Comparison of ENCODE assay signal across 23 mouse cellular contexts in the genomic region with DNA sequence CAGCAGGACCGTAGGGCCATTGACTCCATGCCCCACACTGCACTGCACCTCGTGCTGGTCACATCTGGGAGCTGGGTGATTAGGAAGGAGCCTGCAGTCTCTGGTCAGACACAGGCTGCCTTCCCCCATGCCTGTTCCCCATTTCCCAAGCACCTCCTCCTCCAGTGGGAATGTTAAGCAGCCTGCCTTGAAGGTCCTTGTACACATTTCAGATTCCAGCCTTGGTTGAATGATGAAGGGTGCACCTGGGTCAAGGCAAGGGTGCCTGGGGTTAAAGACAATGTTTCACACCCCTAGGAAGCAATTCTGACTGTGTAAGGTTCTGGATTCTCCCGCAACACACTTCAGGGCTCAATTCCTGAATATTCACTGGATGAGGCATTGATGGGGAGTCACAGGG. TPM values are rescaled to one million over a fixed set of nuclear protein-coding genes. Genes with fewer than 3 reads are reported as not detected.
"Had no signal": no experiment of that assay in that cellular context is flagged by ENCODE, and none has a peak within 500 bp of the region (broad histone marks: within the 10 kb centered on the region; RNA-seq: fewer than 3 reads in every experiment).

No protein-coding gene starts in this region.

- H3K27me3 ChIP-seq: intestine, embryonic 15.5 days; kidney, embryonic 15.5 days; limb, embryonic 15.5 days; liver, embryonic 13.5 days; midbrain, embryonic 15.5 days; neural tube, embryonic 13.5 days; stomach, embryonic 15.5 days had no signal

- DNase-seq: kidney, adult 18-20 months; kidney, postnatal 4 days; liver, embryonic 13.5 days; liver, postnatal 0 days; retina, postnatal 1 day; right cerebral cortex, postnatal 14 days; thymus, postnatal 4 days had no signal

- H3K9ac ChIP-seq: intestine, embryonic 15.5 days; kidney, embryonic 15.5 days; limb, embryonic 15.5 days; liver, embryonic 13.5 days; liver, postnatal 0 days; midbrain, embryonic 15.5 days; neural tube, embryonic 13.5 days; stomach, embryonic 15.5 days had no signal

- H3K9me3 ChIP-seq: intestine, embryonic 15.5 days; kidney, embryonic 15.5 days; limb, embryonic 15.5 days; liver, embryonic 13.5 days; midbrain, embryonic 15.5 days; neural tube, embryonic 13.5 days; stomach, embryonic 15.5 days had no signal

- H3K4me1 ChIP-seq: intestine, embryonic 15.5 days; midbrain, embryonic 15.5 days; neural tube, embryonic 13.5 days had no signal

- H3K36me3 ChIP-seq: intestine, embryonic 15.5 days; kidney, embryonic 15.5 days; limb, embryonic 15.5 days; liver, embryonic 13.5 days; midbrain, embryonic 15.5 days; neural tube, embryonic 13.5 days; stomach, embryonic 15.5 days had no signal

- H3K4me2 ChIP-seq: intestine, embryonic 15.5 days; kidney, embryonic 15.5 days; limb, embryonic 15.5 days; liver, embryonic 13.5 days; midbrain, embryonic 11.5 days; midbrain, embryonic 15.5 days; neural tube, embryonic 13.5 days; stomach, embryonic 15.5 days had no signal

- H3K4me3 ChIP-seq: intestine, embryonic 15.5 days; kidney, embryonic 15.5 days; layer of hippocampus, adult 2 months; limb, embryonic 15.5 days; liver, embryonic 13.5 days; megakaryocyte, embryonic 14.5 days; midbrain, embryonic 15.5 days; neural tube, embryonic 13.5 days; stomach, embryonic 15.5 days had no signal

- ATAC-seq: intestine, embryonic 15.5 days; liver, postnatal 0 days; midbrain, embryonic 15.5 days had no signal

- H3K27ac ChIP-seq: intestine, embryonic 15.5 days; kidney, embryonic 15.5 days; layer of hippocampus, adult 2 months; limb, embryonic 15.5 days; liver, embryonic 13.5 days; macrophage; midbrain, embryonic 15.5 days; neural tube, embryonic 13.5 days; stomach, embryonic 15.5 days had no signal

RNA-seq across cellular contexts. Expression of a gene that starts 1.4 kb away (rescaled TPM):
- total RNA-seq: layer of hippocampus, adult 2 months; layer of hippocampus, postnatal 10 days; left cerebral cortex, adult 18-20 months; left cerebral cortex, postnatal 14 days; monocyte, adult 5-6 weeks had no signal
- polyA plus RNA-seq: limb, embryonic 11.5 days; limb, embryonic 15.5 days; macrophage; midbrain, embryonic 11.5 days; midbrain, embryonic 15.5 days; neural tube, embryonic 13.5 days; spleen, adult 2 months had no signal
